ENCODE assay signal across 10 mouse cellular contexts in the genomic region with DNA sequence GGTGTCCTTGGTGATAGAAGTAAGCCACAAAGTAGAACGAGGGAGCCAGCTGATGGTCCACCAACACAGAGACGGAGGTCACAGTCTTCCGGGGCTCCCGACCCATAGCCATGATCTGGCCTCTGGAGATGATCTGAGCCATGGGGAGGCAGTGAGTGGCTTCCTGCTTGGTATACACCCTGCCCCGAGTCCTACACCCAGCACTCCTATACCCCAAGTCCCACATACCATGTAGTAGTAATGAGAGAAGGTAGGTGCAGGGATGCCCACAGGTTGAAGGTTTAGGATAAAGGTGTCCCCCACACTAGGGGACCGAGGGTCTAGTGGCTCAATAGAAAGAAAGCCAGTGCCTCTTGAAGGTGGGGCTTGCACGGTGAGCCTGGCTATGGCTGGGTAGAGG. TPM values are rescaled to one million over a fixed set of nuclear protein-coding genes. Genes with fewer than 3 reads are reported as not detected.
"Had no signal": no experiment of that assay in that cellular context is flagged by ENCODE, and none has a peak within 500 bp of the region (broad histone marks: within the 10 kb centered on the region; RNA-seq: fewer than 3 reads in every experiment).

No protein-coding gene starts in this region.

RNA-seq across cellular contexts. Expression of gene C4b, which starts 4.0 kb away (rescaled TPM):
- polyA plus RNA-seq: embryonic facial prominence, embryonic 10.5 days; embryonic facial prominence, embryonic 11.5 days; embryonic facial prominence, embryonic 12.5 days; embryonic facial prominence, embryonic 13.5 days; forebrain, embryonic 10.5 days; forebrain, embryonic 12.5 days; forebrain, embryonic 13.5 days; forebrain, embryonic 14.5 days; forebrain, embryonic 15.5 days; forebrain, embryonic 16.5 days had no signal
